Mouse (Mus musculus) layer of hippocampus, postnatal 14 days (tissue): Measurements from ENCODE around the gene Vmn1r175. TPM values are rescaled to one million over a fixed set of nuclear protein-coding genes. Genes with fewer than 3 reads are reported as not detected.
"Not testable (repeated sequence)": the region's sequence is repeated elsewhere in the genome, so short reads cannot be mapped to it uniquely, and the experiment has no call there.

Experiments
- DNase-seq, 2 experiments: peaks; one replicate each; pipeline ENCODE4 v3.0.0; 2021 to 2022; ENCODE audit warnings: low spot score in 2 of 2, mixed read lengths in 1 of 2
- long read RNA-seq, 2 experiments: library from polyadenylated mRNA; stranded (forward); transcript quantifications; one replicate each; pipeline ENCODE4 v2.0.0; 2021
- total RNA-seq, 2 experiments: library from RNA; stranded (reverse); gene quantifications; 2 replicates each; pipeline ENCODE4 v1.2.3; 2021

The Vmn1r175 gene
- total RNA-seq = not detected
- long read RNA-seq, experiment 1 = 0 reads
- long read RNA-seq, experiment 2 = 0 reads

- DNase-seq = not testable (repeated sequence)
Observed at GRCm38 (mm10) chr7:23810543-23810942, at the start of gene Vmn1r175. Gene Vmn1r175, minus strand, starts transcription at chr7:23810643.

GRCm38 (mm10) chr7:23837272-23837671, 26.8 kb upstream of the Vmn1r175 start, which contains the start of gene Vmn1r176:
Gene Vmn1r176, minus strand, starts transcription at chr7:23837372.
- DNase-seq = not testable (repeated sequence)

- DNase-seq = no peak
Observed at GRCm38 (mm10) chr7:23784526-23784925, 25.9 kb downstream of the Vmn1r175 start.

Other genes with a start within 250 kb of the Vmn1r175 start
- gene Vmn1r169, start 235.1 kb downstream of the Vmn1r175 start, total RNA-seq = not detected
- not detected for gene Vmn1r170, start 204.5 kb downstream of the Vmn1r175 start, total RNA-seq
- not detected for gene Vmn1r171, start 179.9 kb downstream of the Vmn1r175 start, total RNA-seq
- not detected for gene Vmn1r172, start 152.3 kb downstream of the Vmn1r175 start, total RNA-seq
- gene Vmn1r173, start 109.9 kb downstream of the Vmn1r175 start, total RNA-seq = not detected
- not detected for gene Vmn1r174, start 58.4 kb downstream of the Vmn1r175 start, total RNA-seq
- gene Vmn1r176, start 26.7 kb upstream of the Vmn1r175 start, total RNA-seq = not detected
- not detected for gene Vmn1r177, start 55.8 kb upstream of the Vmn1r175 start, total RNA-seq
- not detected for gene Vmn1r178, start 81.4 kb upstream of the Vmn1r175 start, total RNA-seq
- gene Vmn1r179, start 116.3 kb upstream of the Vmn1r175 start, total RNA-seq = not detected
- gene Vmn1r180, start 140.0 kb upstream of the Vmn1r175 start, total RNA-seq = not detected
- not detected for gene Vmn1r181, start 164.0 kb upstream of the Vmn1r175 start, total RNA-seq
- not detected for gene V1rd19, start 191.0 kb upstream of the Vmn1r175 start, total RNA-seq
- not detected for gene Vmn1r183, start 242.6 kb upstream of the Vmn1r175 start, total RNA-seq